Mouse (Mus musculus) lung, postnatal 0 days (tissue): ENCODE measurements at regions not wholly inside any gene's neighbourhood (a gene's known extent, or its start where the extent isn't known, plus 50 kb on each side); places are given as distances from the start of the nearest gene placed in this dataset.
"Not testable (repeated sequence)": the region's sequence is repeated elsewhere in the genome, so short reads cannot be mapped to it uniquely, and the experiment has no call there.

Experiments used
- ATAC-seq: fragments of 200-750 bp; cut with Nextera tagmentation; 2 replicates; pipeline ENCODE4 v1.8.0; 2017; ENCODE audit warnings: moderate library complexity
- DNase-seq: peaks from one replicate; pipeline ENCODE4 v3.0.0-alpha.2; 2016; ENCODE audit warnings: low spot score
- H3K27ac ChIP-seq: fragments of 300-500 bp; sonication (generic); 2 replicates; pipeline ENCODE4 v1.5.1; 2014; ENCODE audit warnings: antibody characterized with exemption, mild to moderate bottlenecking, low read length, mixed read lengths
- H3K27me3 ChIP-seq: fragments of 300-500 bp; sonication (generic); replicated peaks from 2 replicates; pipeline ENCODE4 v1.6.1; 2014; ENCODE audit warnings: low read length, mixed read lengths; ENCODE audit not compliant: insufficient read depth
- H3K36me3 ChIP-seq: fragments of 300-500 bp; sonication (generic); 2 replicates; pipeline ENCODE4 v1.6.1; 2014; ENCODE audit warnings: low read length, mixed read lengths; ENCODE audit not compliant: insufficient read depth
- H3K4me1 ChIP-seq: fragments of 300-500 bp; sonication (generic); 2 replicates; pipeline ENCODE4 v1.6.1; 2014; ENCODE audit warnings: antibody characterized with exemption, low read depth, low read length, mixed read lengths; ENCODE audit not compliant: insufficient read depth
- H3K4me2 ChIP-seq: fragments of 300-500 bp; sonication (generic); replicated peaks from 2 replicates; pipeline ENCODE4 v1.6.1; 2014; ENCODE audit warnings: low read depth, mild to moderate bottlenecking, low read length, moderate library complexity, mixed read lengths
- H3K4me3 ChIP-seq: fragments of 300-500 bp; sonication (generic); 2 replicates; pipeline ENCODE4 v1.5.1; 2014; ENCODE audit warnings: low read depth, low read length
- H3K9ac ChIP-seq: fragments of 300-500 bp; sonication (generic); replicated peaks from 2 replicates; pipeline ENCODE4 v1.6.1; 2014; ENCODE audit warnings: low read depth, mild to moderate bottlenecking
- H3K9me3 ChIP-seq: fragments of 300-500 bp; sonication (generic); 2 replicates; pipeline ENCODE4 v1.6.1; 2016; ENCODE audit warnings: low read length, mixed read lengths
- CTCF ChIP-seq: IDR thresholded peaks from 2 replicates; pipeline ENCODE4 v1.5.1; 2016; ENCODE audit warnings: antibody characterized with exemption, mild to moderate bottlenecking
- EP300 ChIP-seq: IDR thresholded peaks from 2 replicates; pipeline ENCODE4 v1.6.1; 2016; ENCODE audit warnings: antibody characterized with exemption, mild to moderate bottlenecking, control low read depth
- WGBS: fragments of 180-500 bp; shearing (Covaris S2); extraction: QIAGEN DNeasy Blood & Tissue Kit; methylation state at CpG from one replicate; pipeline ENCODE4 v1.1.7; 2014; 5-methylcytosine and 5-hydroxymethylcytosine counted together

DNA sequence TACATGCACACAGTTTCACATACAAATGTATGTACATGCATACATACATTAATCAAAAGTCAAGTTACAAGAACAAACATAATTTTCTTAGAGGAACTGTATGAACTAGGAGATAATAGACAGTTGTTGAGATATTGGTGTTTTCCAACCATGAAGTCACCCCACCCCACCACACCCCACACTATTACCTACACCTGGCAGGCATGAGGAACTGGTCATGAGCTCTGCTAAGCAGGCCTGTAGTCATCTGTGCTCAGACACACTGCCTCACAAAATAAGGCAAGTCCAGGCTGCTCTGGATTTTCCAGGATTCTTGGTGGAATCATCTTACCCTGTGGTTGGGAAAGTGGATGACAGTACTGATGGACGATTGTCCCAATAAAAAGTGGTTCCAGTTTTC lies 347.6 kb upstream of the Klhl29 start:
- Histone ChIP-seq H3K4me2 (no peak overlapping the region), H3K27me3 (no peaks in the 10 kb centered on the region), H3K27ac (no peak overlapping the region), H3K4me1 (no peaks in the 10 kb centered on the region), H3K9me3 (no peaks in the 10 kb centered on the region), H3K36me3 (no peaks in the 10 kb centered on the region), H3K4me3 (no peak overlapping the region), H3K9ac (no peak overlapping the region)
- WGBS: 76% methylated on average over 1 of the region's 1 CpGs
- no peak for TF ChIP-seq CTCF
- no peak for TF ChIP-seq EP300
- ATAC-seq (no peak), DNase-seq (no peak)

GRCm38 (mm10) chr12:5717527-5717926 lies 342.0 kb upstream of the Klhl29 start:
- H3K9ac ChIP-seq, H3K4me2 ChIP-seq, H3K27me3 ChIP-seq, H3K27ac ChIP-seq, H3K4me3 ChIP-seq, H3K9me3 ChIP-seq, H3K36me3 ChIP-seq, ATAC-seq, H3K4me1 ChIP-seq: not testable (repeated sequence)
- DNase-seq: peak; percentile 29

GRCm38 (mm10) chr12:5698778-5699454 lies 323.4 kb upstream of the Klhl29 start:
- Histone ChIP-seq H3K9me3 (no peaks in the 10 kb centered on the region), H3K27ac (no peak overlapping the region), H3K4me3 (no peak overlapping the region), H3K4me2 (no peak overlapping the region), H3K4me1 (no peaks in the 10 kb centered on the region), H3K27me3 (no peaks in the 10 kb centered on the region), H3K36me3 (no peaks in the 10 kb centered on the region), H3K9ac (no peak overlapping the region)
- no peak for TF ChIP-seq EP300
- no peak for TF ChIP-seq CTCF
- 51% methylated on average over 8 of the region's 8 CpGs for WGBS
- no peak for DNase-seq
- ATAC-seq: no peak

DNA sequence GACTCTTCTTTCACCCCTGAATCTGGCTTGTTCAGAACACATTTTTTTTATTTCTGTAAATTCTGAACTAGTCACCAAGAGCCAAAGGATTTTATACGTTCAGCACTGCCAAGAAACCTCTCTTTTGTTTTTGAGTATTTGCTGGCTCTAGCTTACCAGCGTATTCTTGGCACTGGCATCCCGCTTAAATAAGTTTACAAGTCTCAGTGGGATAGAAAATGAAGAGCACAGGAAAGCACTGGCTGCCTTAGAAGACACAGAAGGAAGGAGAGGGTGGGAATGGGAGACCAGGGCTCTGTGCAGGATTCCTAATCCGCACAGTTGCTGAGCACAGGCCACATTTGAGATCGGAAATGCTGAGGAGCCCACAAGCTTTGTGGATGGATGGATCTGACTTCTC lies 306.7 kb upstream of the Klhl29 start:
- 74% methylated on average over 5 of the region's 5 CpGs for WGBS

DNA sequence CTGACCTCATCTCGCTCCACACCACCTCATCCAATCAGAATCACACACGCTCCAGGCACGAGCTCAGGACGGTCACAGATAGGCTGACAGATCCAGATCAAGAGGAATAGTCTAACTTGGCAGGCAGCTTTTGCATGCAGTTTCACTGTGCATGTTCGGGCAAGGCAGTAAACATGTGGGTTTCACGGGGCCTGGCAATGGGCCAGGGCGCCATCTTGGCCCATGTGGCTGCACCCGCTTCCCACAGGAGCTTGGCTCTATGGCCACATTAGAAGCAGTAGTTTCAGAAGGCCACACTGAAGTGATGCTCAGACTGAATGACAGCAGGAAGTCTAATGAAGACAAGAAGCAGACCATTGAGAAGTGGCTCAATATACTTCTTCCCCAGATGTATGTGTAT lies 302.6 kb upstream of the Klhl29 start:
- H3K4me2 ChIP-seq, H3K9me3 ChIP-seq, DNase-seq, H3K36me3 ChIP-seq, H3K27me3 ChIP-seq, H3K4me3 ChIP-seq, H3K27ac ChIP-seq, H3K9ac ChIP-seq, ATAC-seq, H3K4me1 ChIP-seq: not testable (repeated sequence)
- WGBS: 81% methylated on average over 8 of the region's 8 CpGs

More for the DNA sequence above, 306.7 kb upstream of the Klhl29 start:
- H3K4me1 ChIP-seq: no peaks in the 10 kb centered on the region
- no peaks in the 10 kb centered on the region for H3K27me3 ChIP-seq
- H3K9me3 ChIP-seq: no peaks in the 10 kb centered on the region
- H3K4me2 ChIP-seq: no peak overlapping the region
- no peak for TF ChIP-seq CTCF
- no peak for TF ChIP-seq EP300
- DNase-seq (no peak), ATAC-seq (no peak)
- H3K27ac ChIP-seq: no peak overlapping the region
- H3K4me3 ChIP-seq: no peak overlapping the region
- H3K36me3 ChIP-seq: no peaks in the 10 kb centered on the region
- H3K9ac ChIP-seq: no peak overlapping the region

GRCm38 (mm10) chr12:5668486-5668885 lies 293.0 kb upstream of the Klhl29 start:
- TF ChIP-seq EP300: no peak
- TF ChIP-seq CTCF: no peak
- H3K4me1 ChIP-seq: no peaks in the 10 kb centered on the region
- DNase-seq (no peak), ATAC-seq (no peak)
- no peaks in the 10 kb centered on the region for H3K9me3 ChIP-seq
- H3K27me3 ChIP-seq: no peaks in the 10 kb centered on the region
- no peak overlapping the region for H3K9ac ChIP-seq
- H3K4me2 ChIP-seq: no peak overlapping the region
- no peak overlapping the region for H3K4me3 ChIP-seq
- 30% methylated on average over 3 of the region's 3 CpGs for WGBS
- no peaks in the 10 kb centered on the region for H3K36me3 ChIP-seq
- no peak overlapping the region for H3K27ac ChIP-seq
